Mouse (Mus musculus) right cerebral cortex, postnatal 4 days (tissue): ENCODE results near the gene 4933428G20Rik.

Experiments used
- DNase-seq: peaks from one replicate; pipeline ENCODE4 v3.0.0-alpha.2; 2022

The 4933428G20Rik gene

DNA sequence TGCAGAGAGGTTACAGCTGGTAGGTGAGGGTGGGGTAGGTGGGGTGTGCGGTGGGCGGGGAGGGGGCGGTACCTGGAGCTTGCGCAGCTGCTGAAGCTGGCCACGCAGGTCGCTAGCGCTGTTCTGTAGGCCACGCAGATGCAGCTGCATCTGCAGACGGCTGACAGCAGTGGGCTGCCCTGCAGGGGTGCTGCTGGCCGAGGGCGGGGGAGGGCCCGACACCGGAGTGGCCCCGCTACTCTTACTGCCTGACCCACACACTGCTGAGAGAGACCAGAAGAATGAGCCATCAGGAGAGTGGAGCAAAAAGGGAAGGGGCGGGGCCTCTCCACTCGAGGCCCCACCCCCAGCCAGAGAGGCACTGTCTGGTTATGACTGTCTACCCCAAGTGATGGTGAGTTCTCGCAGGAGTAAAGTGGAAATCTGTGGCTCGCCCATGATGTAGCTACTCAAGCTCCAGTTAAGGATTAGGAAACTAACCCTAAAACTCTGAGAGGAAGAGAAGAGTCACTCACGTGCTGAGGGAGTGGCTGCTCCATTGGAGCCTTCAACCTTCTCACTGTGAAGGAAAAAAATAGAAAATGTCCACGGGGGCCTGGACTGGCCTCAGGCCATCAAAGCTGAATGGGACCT lies 32.9 kb upstream of the 4933428G20Rik start:
- DNase-seq: no peak

- no peak for DNase-seq
Measured at GRCm38 (mm10) chr11:97532354-97532753, 32.2 kb upstream of the 4933428G20Rik start.

GRCm38 (mm10) chr11:97531381-97532260 lies 31.5 kb upstream of the 4933428G20Rik start:
- DNase-seq: peak; percentile 97

DNA sequence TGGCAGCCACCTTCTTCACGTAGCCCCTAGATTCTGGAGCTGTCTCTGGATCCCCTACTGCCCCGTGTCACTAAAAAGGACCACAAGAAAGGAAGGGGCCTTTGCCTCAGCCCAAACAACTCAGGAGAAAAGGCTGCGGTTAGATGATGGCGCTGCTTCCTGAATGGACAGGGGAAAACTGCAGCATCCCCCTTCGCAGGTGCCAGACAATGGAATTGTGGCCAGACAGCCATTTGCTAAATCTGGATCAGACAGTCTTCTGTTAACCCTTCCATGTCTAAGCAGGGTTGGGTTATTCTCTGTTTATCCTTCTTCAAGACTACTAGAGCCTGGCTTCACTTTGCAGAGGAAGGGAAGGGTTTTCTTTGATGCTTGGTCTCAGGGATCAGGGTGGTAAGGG lies 30.8 kb upstream of the 4933428G20Rik start:
- no peak for DNase-seq

GRCm38 (mm10) chr11:97530069-97530468 lies 29.9 kb upstream of the 4933428G20Rik start:
- no peak for DNase-seq

DNA sequence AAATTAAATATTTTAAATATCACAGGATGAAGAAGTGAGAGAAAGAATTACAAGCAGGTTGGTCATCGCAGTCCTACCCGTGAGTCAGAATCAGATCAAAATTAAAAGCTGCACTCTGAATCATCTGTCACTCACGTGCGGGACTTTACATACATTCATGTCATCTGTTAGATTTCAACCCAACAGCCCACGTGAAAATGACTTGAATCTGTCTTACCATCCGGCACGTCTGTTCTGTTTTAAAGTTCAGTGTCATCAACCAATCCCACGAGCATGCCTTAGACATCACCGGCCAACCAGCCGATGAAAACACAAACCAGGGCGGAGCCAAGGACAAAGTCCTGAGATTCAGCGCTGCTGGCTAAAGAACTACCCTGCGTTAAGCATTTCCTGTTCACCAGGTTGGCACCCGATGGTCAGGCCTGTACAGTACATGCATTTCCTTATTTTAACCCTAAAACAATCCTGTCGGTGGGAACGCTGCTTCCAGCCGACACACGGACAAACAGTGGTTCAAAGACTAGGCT lies 28.2 kb upstream of the 4933428G20Rik start:
- no peak for DNase-seq

DNA sequence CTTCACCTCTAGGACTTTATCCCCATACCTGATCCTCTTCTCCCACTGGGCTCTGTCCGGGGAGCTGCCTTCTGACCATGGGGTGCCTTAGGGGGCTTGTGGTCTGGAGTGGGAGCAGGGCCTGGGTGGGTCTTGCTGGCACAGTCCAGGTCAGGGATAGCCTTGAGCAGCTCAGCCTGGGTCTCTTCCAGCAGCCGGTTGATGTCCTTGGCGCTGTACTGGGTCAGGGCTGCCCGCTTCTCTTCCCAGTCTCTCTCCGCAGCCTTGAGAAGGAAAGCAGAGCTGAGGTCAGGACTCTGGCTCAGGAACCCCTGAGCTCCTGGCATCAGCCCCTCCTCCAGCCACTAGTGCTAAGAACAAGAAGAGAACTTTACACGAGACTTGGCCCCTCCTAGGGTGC lies 25.2 kb upstream of the 4933428G20Rik start:
- DNase-seq: no peak

- no peak for DNase-seq
Measured at GRCm38 (mm10) chr11:97524306-97524705, 24.2 kb upstream of the 4933428G20Rik start.

DNA sequence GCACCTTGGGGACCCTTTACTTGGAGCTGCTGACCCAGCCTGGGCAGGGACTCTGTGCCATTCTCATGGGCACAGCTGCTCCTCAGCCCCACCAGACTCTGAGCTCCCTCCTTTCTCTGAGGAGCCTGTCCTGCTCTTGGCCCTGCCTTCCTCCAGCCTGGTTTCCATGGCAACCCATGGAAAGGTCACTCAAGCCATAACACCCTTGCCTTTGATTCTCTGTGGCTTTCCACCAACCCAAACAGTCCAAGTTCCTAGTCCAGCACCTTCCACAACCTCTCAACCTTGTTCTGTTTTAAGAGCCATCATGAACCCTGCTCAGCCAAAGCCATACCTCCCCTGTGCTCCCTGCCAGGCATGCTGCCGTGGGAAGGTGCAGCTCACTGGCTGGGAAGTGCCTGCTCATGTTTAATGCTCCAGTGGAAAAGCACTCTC lies 23.7 kb upstream of the 4933428G20Rik start:
- DNase-seq: no peak

DNA sequence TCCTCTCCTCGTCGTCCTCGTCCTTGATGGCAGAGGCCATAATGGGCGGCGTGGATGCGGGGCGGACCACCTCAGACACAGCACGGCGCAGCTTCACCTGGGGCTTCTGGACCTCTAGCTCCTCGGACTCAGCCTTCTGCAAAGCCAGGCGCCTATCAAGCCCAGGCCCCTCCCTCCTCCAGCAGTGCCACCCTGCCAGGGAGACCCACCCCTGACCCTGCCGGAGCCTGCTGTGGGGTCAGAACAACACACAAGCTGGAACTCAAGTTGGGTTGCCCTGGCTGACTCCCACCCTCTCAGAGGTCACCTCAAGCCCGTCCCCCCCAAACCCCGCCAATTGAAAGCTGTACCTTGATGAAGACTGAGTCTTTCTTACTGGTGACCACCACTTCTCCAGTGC lies 23.0 kb upstream of the 4933428G20Rik start:
- DNase-seq: no peak

DNA sequence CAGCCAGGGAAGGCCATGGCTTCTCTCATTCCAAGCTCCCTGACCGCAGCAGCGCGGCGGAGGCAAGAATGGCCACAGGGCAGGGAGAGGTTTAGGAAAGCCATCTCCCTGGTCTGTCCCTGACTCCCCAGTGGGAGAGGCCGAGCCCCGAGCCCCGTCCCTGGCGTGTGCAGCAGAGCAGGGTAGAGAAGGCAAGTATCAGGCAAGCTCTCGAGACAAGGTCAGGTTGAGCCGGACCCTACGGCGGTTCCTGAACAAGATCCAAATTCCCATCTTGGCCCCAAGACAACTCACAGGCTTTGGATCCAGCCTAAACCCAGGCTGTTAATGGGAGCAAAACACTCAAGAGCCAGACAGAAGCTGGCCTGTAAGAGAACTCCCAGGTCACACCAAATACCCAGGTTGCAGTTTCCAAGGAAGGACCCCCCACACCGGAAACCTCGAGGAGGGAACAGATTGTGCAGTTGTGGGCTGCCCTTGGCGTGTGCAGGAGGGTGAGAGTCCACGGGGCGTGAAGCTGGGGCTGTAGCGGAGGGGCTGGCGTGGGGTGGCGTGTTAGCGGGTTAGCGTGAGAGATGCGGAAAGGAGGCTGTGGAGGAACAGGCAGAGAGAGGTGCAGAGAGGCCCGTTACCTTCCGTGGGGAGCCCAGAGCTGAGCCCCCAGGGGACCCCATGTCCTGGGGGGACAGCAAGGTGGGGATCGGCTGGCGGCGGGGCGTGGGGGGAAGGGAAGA lies 21.8 kb upstream of the 4933428G20Rik start:
- DNase-seq: no peak

DNA sequence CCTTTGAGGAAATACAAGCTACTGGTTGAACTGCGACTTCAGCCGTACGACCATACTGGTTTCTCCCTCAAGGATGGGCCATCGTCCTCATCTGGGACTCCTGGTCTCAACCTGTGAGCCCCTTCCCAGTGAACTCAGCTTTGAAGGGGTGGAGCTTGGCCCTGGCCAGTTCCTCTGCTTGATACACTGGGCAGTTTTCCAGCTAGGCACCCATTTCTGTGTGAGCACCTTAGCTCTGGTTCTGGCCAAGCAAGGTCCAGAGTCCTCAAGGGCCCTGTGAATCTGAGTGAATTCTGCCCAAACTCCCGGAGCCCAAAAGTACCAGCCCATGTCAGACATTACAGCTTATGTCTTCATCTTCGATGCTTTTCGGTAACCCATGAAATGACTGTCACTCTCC lies 20.4 kb upstream of the 4933428G20Rik start:
- no peak for DNase-seq

- no peak for DNase-seq
Measured at GRCm38 (mm10) chr11:97513066-97513465, 12.9 kb upstream of the 4933428G20Rik start.

DNA sequence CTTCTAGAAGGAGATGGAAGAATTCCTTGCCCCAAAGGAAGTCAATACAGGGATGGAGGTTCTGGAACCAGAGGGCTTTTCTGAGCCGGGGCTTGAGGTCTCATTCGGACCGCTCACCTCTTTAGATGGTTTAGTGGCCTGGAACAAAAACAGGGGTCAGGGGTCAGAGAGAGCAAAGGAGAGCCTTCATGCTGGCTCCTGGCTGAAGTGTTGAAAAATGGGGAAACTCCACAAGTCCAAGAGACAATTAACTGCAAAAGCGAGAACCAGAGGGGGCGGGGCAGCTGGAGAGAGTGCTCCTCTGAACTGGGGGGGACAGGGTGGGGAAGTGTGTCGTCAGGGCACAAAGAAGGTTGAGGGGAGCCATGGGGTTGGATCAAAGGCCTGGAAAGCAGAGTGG lies 12.4 kb upstream of the 4933428G20Rik start:
- no peak for DNase-seq

- no peak for DNase-seq
Measured at GRCm38 (mm10) chr11:97511661-97512369, 11.7 kb upstream of the 4933428G20Rik start.

DNA sequence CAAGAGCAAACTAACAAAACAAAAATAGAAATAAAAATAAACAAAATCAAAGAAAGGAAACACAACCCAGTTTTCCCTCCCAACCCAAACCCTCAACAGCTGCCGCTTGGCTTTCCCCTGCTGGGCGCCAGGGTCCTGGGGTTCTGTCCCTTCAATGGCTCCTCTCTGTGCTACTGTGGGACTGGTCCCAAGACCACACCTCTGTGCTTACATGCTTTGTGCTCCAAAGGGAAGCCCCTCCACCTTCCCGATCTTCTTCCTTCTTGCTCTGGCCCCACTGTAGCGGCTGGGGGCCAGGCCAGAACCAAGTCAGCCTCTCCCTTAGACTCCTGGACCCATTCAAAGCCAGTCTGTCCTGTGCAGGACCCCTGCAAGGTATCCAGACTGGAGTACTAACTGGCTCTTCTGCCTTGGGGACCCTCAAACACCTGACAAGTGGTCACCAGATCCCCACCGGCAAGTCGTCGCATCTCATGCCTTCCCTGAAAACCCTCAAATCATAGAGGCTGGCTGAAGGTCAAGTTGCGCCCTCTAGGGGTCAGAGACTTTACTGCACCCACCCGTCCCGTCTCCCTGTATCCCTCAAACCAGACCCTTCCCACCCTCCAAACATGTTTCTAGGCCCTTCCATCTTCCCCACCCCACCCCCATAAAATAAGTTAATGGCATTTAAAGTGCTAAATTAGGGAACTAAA lies 11.0 kb upstream of the 4933428G20Rik start:
- peak; percentile 71 for DNase-seq

DNA sequence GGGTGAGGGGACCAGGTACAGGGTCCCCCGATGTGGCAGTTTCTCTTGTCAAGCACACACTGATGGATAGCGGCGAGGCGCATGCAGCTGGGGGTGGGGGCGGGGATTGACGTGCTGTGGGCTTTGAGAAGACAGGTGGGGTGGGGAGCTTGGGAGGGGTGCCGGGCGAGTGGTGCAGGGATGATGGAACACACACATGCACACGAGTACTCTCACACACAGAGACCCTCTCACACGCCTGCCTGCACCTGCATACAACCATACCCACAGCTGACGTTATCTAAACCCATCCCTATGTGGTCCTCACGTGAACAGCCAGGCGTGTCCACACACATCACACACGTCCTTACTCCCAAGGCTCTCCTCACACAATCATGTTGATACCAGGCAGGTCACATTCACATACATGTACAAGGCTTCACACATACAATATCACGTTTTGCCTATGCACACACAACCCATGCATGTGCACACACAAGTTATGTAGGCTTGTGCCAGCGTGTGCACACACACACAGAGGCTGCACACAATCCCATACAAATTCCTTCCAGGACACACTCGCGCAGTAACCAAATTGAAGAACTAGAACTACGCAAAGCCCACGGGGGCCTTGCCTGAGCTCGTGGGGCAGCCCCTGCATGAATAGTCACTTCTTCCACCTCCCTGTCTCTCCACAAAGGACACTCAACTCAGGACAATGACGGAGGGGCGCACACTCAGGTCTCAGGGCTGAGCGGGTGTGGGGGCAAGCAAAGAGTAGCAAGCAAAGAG lies 9.8 kb upstream of the 4933428G20Rik start:
- DNase-seq: no peak

DNA sequence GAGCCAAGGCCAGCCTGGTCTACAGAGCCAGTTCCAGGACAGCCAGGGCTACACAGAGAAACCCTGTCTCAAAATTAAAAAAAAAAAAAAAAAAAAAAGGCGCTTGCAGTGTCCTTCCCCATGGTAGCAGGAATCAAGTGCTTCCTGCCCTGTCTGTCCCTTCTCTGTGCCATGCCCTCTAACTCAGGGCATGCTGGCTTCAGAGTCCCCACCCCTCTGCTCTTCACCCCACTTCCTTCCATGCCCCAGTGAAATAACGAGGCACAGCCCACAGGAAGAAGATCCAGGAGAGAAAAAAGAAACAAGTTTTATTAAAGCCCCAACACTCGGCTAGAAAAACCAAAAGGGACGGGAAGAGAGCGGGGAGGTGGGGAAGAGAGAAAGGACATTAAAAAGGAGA lies 8.9 kb upstream of the 4933428G20Rik start:
- no peak for DNase-seq

GRCm38 (mm10) chr11:97508198-97508597 lies 8.1 kb upstream of the 4933428G20Rik start:
- no peak for DNase-seq

DNA sequence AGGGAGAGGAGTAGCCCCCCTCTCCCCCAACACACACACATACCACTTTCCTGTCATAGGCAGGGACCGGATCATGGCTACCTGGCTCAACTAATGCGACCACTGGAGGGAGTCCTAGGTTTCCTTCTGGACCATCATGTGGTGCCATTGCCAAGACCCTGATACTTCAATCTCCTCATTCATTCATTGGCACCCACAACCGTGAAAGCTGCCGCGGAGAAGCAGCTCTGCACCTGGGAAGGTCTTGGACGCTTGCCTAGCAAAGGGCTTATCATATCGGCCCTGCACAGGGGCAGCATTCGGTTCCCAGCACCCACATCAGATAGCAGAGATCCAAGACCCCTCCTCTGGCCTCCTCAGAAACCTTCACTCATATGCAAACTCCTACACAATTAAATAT lies 6.2 kb upstream of the 4933428G20Rik start:
- no peak for DNase-seq

DNA sequence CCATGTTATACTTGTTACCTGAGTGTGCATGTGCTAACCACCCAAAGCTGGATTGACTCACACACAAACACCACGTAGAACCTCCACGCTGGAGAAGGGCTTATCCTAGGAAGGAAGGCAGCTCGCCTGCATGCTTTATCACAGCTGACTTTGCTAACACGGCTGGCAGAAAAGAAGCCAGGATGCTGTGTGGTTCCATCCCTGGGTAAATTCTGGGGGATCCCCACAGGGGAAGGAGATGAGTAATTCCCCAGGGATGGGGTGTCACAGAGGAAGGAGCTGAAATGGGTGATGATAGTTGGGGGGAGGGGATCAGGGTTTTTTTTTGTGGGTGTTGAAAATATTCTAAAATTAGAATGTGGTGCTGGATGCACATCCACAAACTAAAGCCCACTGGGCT lies 5.6 kb upstream of the 4933428G20Rik start:
- no peak for DNase-seq
